Mouse (Mus musculus) spleen, adult 2 months (tissue): ENCODE data around the gene Pfdn4.

Experiments
- CTCF ChIP-seq: fragments of 200-500 bp; IDR thresholded peaks from 2 replicates; pipeline ENCODE4 v1.5.1; 2011; ENCODE audit warnings: mild to moderate bottlenecking, inconsistent platforms; ENCODE audit not compliant: insufficient read depth, insufficient read length, insufficient replicate concordance; ENCODE audit errors: extremely low read depth
- POLR2A ChIP-seq: fragments of 200-500 bp; IDR thresholded peaks from 2 replicates; pipeline ENCODE4 v1.6.1; 2011; ENCODE audit warnings: low read depth, low read length, inconsistent platforms

GRCm38 (mm10) chr2:170498011-170498410 lies 1.8 kb downstream of the Pfdn4 start:
- no peak for TF ChIP-seq CTCF
- no peak for TF ChIP-seq POLR2A
